Mouse (Mus musculus) gastrocnemius, postnatal 25 days (tissue): ENCODE results near the gene Trp53tg5. TPM values are rescaled to one million over a fixed set of nuclear protein-coding genes. Genes with fewer than 3 reads are reported as not detected.

Source experiments
- DNase-seq: peaks from one replicate; pipeline ENCODE4 v3.0.0; 2022
- total RNA-seq, 2 experiments: library from RNA; stranded (reverse); gene quantifications; 1 replicate in 1 of 2; 2 replicates in 1 of 2; pipeline ENCODE4 v1.2.3; 2021

Trp53tg5 gene
- total RNA-seq, 2 experiments from 2014 or later, result not detected

- peak; percentile 55 for DNase-seq
These were observed 40.9 kb downstream of the Trp53tg5 start for GRCm38 (mm10) chr2:164432541-164433191.

DNA sequence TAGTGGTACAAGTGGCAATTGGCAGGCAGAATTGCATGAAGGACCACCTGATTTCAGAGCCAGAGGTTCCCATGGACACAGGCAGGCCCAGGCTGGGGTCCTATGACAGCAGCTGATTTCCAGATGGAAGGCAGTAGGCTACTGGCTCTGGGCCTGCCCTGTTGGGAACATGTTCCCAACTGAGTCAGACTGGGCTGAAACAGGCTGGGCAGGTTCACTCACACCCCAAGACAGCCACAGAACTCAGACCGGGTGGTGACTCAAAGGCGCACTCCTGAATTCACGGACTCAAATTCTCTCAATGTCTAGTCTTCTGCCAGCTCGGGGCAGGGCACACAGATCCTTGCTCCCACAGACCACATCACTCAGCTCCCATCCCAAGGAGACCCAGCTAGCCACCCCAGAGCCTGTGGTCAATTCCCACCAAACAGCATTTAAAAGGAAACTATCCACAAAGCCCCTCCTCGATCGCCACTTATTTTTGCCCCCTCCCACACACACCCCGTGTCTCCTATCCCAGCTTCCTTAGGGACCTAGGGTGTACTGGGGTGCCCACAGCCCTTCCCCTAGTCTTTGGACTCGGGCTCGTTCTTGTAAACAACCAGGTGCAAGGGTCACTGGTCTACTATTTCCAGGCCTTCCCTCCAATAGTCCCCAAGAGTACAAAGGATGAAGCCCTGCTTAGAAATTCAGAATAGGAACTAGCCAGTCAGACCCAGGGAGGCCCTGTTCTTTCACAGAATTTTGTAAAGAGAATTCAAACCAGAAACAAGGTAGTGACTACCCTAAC lies 41.7 kb downstream of the Trp53tg5 start:
- no peak for DNase-seq

DNA sequence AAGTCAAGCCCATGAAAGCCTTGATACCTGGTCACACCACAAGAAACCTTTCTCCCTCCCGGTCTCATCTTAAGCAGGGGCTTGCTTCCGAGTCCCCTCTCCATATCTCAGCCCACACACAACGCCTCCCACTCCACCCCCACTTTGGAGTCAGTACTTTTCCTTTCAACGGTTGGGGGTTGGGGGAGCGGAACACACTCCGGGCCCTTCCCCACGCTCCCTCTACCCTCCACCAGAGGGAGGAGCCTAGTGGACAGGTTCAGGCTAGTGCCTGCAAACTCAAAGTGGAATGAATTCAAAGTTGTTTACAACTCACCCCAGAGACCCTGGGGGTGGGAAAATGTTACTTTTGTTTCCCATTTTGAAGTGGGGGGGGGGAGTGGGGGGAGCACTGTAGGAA lies 42.8 kb downstream of the Trp53tg5 start:
- DNase-seq, result no peak

- DNase-seq, result no peak
These were observed 43.5 kb downstream of the Trp53tg5 start for GRCm38 (mm10) chr2:164429881-164430615.

- no peak for DNase-seq
These were observed 45.1 kb downstream of the Trp53tg5 start for GRCm38 (mm10) chr2:164428451-164428850.

DNA sequence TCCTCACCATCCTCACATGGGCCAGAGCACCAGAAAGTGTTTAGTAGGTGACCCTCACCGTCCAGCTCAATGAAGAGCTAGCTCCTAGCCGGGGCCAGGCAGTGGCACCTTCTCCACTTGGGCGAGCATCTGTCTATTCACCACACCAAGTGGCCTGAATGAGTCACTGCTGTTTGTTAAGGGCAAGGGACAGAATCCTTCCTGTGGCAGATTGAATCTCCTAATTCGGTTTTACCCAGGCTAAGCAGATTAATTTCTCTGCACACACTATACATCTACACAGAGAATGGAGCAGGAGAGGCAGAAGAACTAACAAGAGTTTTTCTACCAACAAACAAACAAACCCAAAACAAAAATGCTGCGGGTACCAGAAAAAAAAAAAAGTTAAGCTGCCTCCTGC lies 46.6 kb downstream of the Trp53tg5 start:
- no peak for DNase-seq

DNA sequence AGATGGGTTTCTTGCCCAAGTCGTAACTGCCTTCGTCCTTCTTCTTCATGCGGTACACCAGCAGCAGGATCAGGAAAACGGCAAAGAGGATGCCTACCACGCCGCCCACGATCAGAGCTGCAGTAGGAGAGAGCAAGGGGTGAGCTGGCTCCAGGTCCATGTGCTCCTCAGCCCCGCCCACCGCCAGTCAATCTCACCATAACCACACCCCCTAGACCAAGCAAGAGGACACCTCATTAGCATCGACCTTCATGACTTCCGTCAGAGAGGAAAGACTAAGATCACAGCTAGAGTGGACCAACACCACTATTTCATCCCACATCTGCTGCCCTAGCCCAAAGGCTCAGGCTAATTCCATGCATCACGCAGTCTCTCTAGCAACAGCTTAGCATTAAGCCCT lies 47.4 kb downstream of the Trp53tg5 start:
- DNase-seq, result no peak

DNA sequence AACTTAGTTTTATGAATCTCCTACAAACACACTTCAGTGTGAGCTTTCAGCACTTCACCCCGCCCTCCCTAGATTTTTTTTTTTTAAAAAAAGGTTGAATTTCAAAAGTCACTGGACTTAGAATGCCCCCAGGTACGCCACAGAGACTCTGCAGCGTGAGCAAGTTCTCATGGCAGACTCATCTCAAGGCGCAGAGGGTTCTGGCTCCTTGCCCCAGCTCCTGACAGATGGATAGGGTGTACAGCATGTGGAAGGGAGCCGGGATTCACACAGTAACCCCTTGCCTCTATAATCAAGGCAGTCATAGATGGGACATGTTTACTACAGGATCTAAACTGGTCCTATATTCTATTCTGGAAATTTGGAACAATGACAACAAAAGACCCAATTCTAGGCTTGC lies 48.1 kb downstream of the Trp53tg5 start:
- no peak for DNase-seq

- no peak for DNase-seq
These were observed 49.1 kb downstream of the Trp53tg5 start for GRCm38 (mm10) chr2:164424406-164424805.

DNA sequence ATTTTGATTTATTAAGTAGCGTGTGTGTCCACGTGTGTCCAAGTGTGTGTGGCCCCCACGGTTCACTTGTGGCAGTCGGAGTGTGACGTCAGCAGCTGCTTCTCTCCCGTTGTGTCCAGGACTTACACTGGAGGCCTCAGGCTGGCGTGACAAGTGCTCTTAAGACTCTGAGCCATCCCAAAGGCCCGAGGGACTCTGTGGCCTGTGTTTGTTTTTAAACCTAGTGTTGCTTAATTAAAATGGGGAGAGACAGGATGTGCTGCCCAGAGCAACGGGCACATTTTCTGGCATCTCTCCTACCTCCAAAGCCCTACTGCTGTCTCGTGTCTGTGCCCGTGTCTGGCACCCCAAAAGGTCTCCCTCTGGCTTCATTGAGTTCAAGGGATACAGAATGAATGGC lies 50.1 kb downstream of the Trp53tg5 start:
- peak; percentile 39 for DNase-seq

DNA sequence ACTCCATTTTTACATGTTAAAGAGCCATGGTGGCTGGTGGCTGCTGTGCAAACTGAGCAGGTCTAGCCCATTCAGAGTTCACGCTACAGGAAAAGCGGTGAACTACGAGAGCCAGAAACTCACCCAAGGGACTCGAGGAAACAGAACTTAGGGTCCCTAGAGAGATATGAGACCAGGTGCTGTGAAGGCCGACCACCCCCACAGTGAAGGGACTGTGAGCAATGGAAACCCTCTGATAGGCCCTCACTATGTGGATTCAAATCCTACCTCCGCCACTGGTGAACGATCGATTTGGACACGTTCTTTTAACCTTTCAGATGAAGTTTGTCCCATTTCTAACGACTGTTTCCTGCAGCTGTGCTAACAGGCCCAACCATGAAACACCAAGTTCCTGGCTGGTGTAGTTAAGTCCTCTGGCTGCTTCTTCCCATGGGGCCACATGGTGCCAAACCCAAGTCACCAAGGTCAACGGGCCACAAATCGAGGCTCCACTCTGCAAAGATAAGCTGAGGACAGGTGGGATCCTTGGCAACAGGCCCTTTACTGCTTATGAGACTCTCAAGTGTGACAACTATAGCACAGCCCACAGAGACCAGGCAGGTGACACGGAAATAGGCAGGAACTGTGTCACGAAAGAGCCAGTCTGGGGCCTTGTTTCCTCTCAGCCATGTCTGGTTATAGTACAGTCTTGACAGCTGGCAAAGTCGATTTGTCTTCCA lies 50.7 kb downstream of the Trp53tg5 start:
- DNase-seq, result no peak

DNA sequence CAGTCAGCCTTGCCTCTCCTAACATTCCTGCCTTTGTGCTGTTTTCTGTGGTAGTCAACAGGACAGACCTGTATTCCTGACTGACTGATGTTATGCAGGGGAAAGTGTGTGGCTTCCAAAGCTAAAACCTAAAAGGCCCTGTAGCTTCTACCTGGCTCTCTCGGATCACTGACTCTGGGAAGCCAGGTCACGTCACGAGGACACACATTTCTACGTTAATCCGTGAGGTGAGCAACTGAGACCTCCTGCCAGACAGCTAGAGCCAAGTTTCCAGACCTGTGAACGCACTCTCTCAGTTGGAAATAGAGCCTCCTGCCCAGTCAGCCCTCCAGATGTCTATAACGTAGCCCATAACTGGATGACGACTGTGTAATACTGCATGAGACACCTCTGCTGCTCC lies 51.5 kb downstream of the Trp53tg5 start:
- no peak for DNase-seq

DNA sequence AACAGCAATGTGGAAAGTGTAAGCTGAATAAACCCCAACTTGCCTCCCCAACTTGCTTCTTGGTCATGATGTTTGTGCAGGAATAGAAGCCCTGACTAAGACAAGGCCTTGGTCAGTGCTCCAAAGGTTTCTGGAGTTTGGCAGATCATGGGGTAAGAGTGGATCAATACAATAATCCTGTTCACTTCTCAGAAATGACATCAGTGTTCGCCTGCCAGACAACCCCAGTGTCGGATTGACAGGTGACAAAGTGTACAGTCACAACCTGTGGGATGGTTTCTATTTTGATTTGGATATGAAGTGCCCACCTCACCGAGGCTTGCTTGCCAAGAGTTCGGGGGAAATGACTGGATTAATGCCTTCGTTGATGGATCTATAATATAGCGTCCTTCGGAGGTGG lies 52.2 kb downstream of the Trp53tg5 start:
- DNase-seq, result no peak

Other genes with a start within 250 kb of the Trp53tg5 start
- gene Svs2, start 235.3 kb downstream of the Trp53tg5 start, total RNA-seq, result not detected
- gene Svs3b, start 217.1 kb downstream of the Trp53tg5 start, total RNA-seq, result not detected
- gene Svs4, start 195.3 kb downstream of the Trp53tg5 start, total RNA-seq, result not detected
- gene Svs3a, start 184.5 kb downstream of the Trp53tg5 start, total RNA-seq, result not detected
- gene Svs6, start 157.0 kb downstream of the Trp53tg5 start, total RNA-seq, result not detected
- gene Svs5, start 141.0 kb downstream of the Trp53tg5 start, total RNA-seq, result not detected
- not detected for gene Slpi, start 84.6 kb downstream of the Trp53tg5 start, total RNA-seq
- not detected for gene Rbpjl, start 70.6 kb downstream of the Trp53tg5 start, total RNA-seq
- 1 to 10 TPM; 1.0 to 2.3 TPM for gene Matn4, start 68.6 kb downstream of the Trp53tg5 start, total RNA-seq
- 10 to 100 TPM; 28.0 to 62.1 TPM for gene Sdc4, start 29.8 kb downstream of the Trp53tg5 start, total RNA-seq
- 10 to 100 TPM; 17.2 to 20.2 TPM for gene Sys1, start 16.8 kb downstream of the Trp53tg5 start, total RNA-seq
- 1 to 10 TPM; 3.2 to 8.9 TPM for gene Gm20458, start 12.8 kb downstream of the Trp53tg5 start, total RNA-seq
- gene Dbndd2, start 12.4 kb upstream of the Trp53tg5 start, total RNA-seq, result 10 to 100 TPM; 21.2 to 35.4 TPM
- 10 to 100 TPM; 27.7 to 39.4 TPM for gene Pigt, start 23.8 kb upstream of the Trp53tg5 start, total RNA-seq
- not detected for gene Wfdc2, start 88.7 kb upstream of the Trp53tg5 start, total RNA-seq
- not detected for gene Spint3, start 99.7 kb upstream of the Trp53tg5 start, total RNA-seq
- not detected for gene Wfdc6a, start 111.7 kb upstream of the Trp53tg5 start, total RNA-seq
- not detected for gene Eppin, start 119.9 kb upstream of the Trp53tg5 start, total RNA-seq
- not detected for gene Wfdc6b, start 139.8 kb upstream of the Trp53tg5 start, total RNA-seq
- not detected for gene Wfdc8, start 139.9 kb upstream of the Trp53tg5 start, total RNA-seq
- not detected for gene Wfdc16, start 165.1 kb upstream of the Trp53tg5 start, total RNA-seq
- gene Wfdc10, start 182.3 kb upstream of the Trp53tg5 start, total RNA-seq, result not detected
- gene Wfdc9, start 182.9 kb upstream of the Trp53tg5 start, total RNA-seq, result not detected
- gene Wfdc11, start 200.4 kb upstream of the Trp53tg5 start, total RNA-seq, result not detected
- gene Wfdc13, start 211.4 kb upstream of the Trp53tg5 start, total RNA-seq, result not detected
- not detected for gene Spint4, start 224.8 kb upstream of the Trp53tg5 start, total RNA-seq
- not detected for gene Spint5, start 241.6 kb upstream of the Trp53tg5 start, total RNA-seq